Mouse (Mus musculus): Measurements from ENCODE around the gene Tpd52l2.

Gene Tpd52l2

GRCm38 (mm10) chr2:181537444-181538047, 40.6 kb downstream of the Tpd52l2 start:
- peak; percentile 41 to 57 for DNase-seq (ENCODE audit: low spot score in 2 of 2)

GRCm38 (mm10) chr2:181541761-181542380, 44.9 kb downstream of the Tpd52l2 start:
- DNase-seq (ENCODE audit: low spot score in 2 of 2) = no peak

- DNase-seq (ENCODE audit: low spot score in 2 of 2) = no peak
Measured at GRCm38 (mm10) chr2:181546142-181546541, 49.2 kb downstream of the Tpd52l2 start.

DNA sequence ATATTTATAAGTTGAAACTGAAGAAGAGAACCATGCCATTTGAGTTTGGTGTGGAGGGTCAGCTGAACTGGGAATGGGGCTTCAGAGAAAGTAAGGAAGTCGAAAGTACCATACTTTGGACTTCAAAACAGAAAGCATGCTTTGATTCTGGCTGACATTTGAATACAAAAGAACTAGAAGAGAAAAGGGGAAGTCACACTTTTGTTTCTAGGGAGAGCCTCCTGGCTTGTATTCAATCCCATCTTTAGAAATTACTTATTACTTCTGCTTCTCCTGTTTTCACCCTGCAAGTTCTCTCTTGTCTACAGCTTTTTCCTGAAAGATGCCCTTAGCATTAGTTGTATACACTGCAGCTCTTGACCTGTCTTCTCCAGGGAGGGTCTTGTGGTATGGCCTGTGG, 51.3 kb downstream of the Tpd52l2 start:
- no peak for DNase-seq (ENCODE audit: low spot score in 2 of 2)

DNA sequence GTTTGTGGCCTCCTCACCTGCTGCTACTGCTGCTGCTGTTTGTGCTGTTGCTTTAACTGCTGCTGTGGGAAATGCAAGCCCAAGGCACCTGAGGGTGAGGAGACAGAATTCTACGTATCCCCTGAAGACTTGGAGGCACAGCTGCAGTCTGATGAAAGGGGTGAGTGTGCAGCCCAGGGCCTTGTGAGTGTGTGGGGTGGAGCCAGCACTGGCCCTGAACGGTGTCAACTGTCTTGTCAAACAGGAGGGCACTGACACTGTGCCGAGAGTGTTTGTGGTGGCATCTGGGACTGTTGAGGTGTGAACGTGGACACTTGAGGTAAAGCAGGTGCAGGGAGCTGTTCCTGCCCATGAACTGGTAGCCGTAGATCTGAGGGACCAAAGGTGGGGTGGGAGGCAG, 51.7 kb downstream of the Tpd52l2 start:
- DNase-seq (ENCODE audit: low spot score in 2 of 2) = no peak

DNA sequence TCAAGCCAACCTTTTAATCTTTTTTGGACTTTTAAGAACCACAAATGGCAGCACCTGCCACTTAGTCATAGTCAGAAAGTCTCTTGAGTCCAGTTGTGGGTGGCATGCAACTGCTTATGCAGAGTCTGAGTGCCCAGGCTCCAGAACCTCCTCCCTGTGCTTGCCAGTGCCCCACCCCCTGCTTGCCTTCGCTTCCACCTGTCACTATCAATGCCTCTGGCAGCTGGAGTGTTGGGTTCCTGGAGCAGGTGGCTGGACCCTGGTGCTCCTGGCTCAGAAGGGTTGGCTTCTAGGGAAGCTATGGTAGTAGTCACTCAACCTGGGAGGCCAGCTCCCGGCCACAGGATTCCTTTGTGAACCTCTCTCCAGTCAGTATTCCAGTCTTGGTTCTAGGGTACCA, 53.3 kb downstream of the Tpd52l2 start:
- no peak for DNase-seq (ENCODE audit: low spot score in 2 of 2)

- DNase-seq (ENCODE audit: low spot score in 2 of 2) = no peak
Measured at GRCm38 (mm10) chr2:181553772-181554171, 56.8 kb downstream of the Tpd52l2 start.

DNA sequence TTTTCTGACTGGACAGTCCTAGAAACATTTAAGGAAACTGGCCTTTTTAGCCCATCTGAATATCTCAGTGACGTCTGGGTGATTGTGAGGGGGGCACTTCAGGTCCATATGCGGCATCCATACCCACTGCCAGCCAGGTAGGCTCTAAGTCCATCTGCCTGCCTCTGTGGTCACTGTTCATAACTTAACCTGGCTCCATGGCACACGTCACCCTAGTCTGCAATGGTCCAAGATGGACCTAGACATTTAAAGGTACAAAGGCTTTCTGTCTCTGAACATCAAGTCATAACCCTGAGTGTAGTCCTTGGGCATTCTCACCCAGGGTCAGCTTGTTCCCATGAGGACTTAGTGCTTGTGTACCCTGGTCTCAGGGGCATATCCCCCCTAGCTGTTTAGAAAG, 70.4 kb downstream of the Tpd52l2 start:
- no peak for DNase-seq (ENCODE audit: low spot score in 2 of 2)

Data from frontal cortex, postnatal 10 days (tissue).